Mouse (Mus musculus): ENCODE measurements around the gene Pspc1.

The Pspc1 gene

DNA sequence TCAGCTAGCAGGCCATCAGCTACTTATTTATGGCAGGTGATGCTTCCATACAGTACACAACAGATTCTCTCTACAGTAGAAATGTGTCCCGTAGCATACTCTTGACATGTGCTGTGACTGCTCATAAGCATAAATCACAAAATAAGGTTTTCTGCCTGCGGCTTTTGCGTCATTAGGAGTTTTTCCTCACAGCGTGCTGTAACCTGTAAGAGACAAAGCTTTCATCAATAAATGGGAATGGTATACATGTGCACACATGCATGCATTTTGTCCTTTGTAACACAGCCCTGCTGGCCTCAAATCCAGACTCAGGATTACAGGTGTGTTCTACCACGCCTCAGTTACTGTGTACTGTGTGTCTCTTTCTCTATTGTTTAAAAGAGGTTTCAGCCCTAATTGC lies 80.3 kb downstream of the Pspc1 start:
- no peak for DNase-seq (ENCODE audit: low spot score in 2 of 2)

DNA sequence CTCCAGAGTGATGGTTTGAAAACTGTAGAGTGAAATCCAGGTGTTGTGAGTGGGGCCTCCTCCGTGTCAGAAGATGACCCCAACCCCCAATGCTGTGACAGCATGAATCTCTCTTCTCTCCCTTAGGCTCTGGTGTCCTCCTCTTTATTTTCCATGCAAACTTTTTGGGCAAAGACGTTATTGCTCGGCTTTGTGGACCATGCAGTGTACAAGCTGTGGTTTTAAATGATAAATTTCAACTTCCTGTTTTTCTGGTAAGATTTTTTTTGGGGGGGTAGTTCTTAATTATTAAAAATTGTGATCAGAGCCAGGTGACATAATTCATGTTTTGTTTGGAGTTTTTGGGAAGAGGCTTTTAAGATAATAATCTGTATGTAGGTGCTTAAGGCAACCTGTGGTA lies 82.6 kb downstream of the Pspc1 start:
- DNase-seq (ENCODE audit: low spot score in 2 of 2) = no peak

DNA sequence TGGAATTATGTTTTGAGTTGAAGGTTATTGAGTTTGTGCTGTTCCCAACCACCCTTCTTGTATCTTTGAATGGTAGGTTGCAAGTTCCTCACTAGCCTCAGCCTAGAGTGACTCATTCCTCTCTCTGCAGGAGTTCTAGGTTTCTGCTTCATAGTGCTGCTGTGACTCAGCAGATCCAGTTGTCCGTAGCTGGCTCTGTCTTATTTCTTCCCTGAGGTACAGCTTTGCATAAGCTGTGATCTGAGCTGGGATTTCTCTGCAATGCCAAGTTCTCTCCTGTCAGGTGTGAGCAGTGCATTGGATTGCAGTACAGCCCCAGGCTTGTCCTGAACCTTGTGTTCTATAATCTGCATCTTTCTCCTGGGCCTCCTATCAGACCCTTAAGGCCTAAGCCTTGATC lies 88.3 kb downstream of the Pspc1 start:
- DNase-seq (ENCODE audit: low spot score in 2 of 2) = no peak

DNA sequence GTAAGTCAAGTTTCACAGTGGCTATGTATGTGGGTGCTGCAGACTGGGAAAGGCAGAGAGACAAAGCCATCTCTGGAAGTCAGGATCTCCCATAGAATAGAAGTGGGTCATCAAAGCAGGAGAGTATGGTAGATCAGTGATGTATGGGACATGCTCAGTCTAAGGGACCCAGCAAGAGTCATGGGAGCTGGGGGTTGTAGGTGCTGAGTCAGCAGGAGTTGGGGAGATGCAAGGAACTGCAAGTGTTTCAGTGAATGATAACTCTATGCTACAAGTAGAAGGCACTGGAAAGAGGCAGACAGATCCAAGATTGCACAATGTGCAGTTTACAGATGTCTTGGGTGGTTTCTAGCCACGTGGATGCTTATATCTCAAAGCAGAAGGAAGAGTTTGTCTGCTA lies 89.0 kb downstream of the Pspc1 start:
- DNase-seq (ENCODE audit: low spot score in 2 of 2) = no peak

DNA sequence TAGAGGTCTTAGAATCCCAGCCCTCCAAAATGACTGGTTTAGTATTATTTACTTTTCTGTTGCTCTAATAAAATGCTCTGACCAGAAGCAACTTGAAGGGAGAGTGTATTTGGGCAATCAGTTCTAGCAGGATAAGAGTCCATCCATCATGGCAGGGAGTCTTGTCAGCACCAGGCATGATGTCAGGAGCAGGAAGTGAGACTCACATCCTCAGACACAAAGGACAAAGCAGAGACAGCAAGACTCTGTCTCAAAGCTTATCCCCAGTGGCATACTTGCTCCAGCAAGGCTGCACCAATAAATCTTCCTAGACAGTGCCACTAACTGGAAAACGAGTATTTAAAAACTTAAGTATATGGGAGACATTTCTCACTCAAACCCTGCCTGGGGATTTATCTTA lies 92.7 kb downstream of the Pspc1 start:
- DNase-seq (ENCODE audit: low spot score in 2 of 2) = no peak

All from spleen, postnatal 36 days (tissue).